Mouse (Mus musculus): Measurements from ENCODE around the gene Gtf3c5. TPM values are rescaled to one million over a fixed set of nuclear protein-coding genes. Genes with fewer than 3 reads are reported as not detected.

The Gtf3c5 gene
- total RNA-seq, 4 experiments from 2014 or later, result 18.6 to 21.2 (median 19.5) TPM

Small RNA genes lying within 50 kb of the gene (microRNA-seq; reads per million reads assigned to microRNA genes)
- 0 reads per million in 2 experiments for gene Gm22824

Other genes starting within 250 kb of the Gtf3c5 start
- gene Ppp1r26, start 137.0 kb downstream of the Gtf3c5 start, total RNA-seq (2022), result 10 to 100 TPM; 16.8 to 19.9 (median 19.1) TPM
- 1 to 10 TPM; 3.5 to 7.4 (median 4.8) TPM for gene 1700007K13Rik, start 117.4 kb downstream of the Gtf3c5 start, total RNA-seq (2022)
- 10 to 100 TPM; 36.4 to 40.2 (median 37.6) TPM for gene Mrps2, start 115.7 kb downstream of the Gtf3c5 start, total RNA-seq (2022)
- 1 to 10 TPM; 2.1 to 6.6 (median 3.4) TPM for gene Gbgt1, start 86.9 kb downstream of the Gtf3c5 start, total RNA-seq (2022)
- gene Gm10134, start 77.7 kb downstream of the Gtf3c5 start, total RNA-seq (2022), result 1 to 10 TPM in 3 of 4 experiments, not detected in 1; 1.5 to 4.1 (median 1.7) TPM
- gene Ralgds, start 70.6 kb downstream of the Gtf3c5 start, total RNA-seq (2022), result 100 to 1,000 TPM; 105 to 142 (median 118) TPM
- not detected for gene Cel, start 20.3 kb downstream of the Gtf3c5 start, total RNA-seq (2022)
- not detected for gene Gfi1b, start 38.2 kb upstream of the Gtf3c5 start, total RNA-seq (2022)
- gene Tsc1, start 57.5 kb upstream of the Gtf3c5 start, total RNA-seq (2022), result 10 to 100 TPM; 42.0 to 55.4 (median 49.8) TPM
- gene Spaca9, start 116.0 kb upstream of the Gtf3c5 start, total RNA-seq (2022), result 1 to 10 TPM in 2 of 4 experiments, not detected in 2; 1.0 to 1.6 TPM
- 1 to 10 TPM in 3 of 4 experiments, under 1 TPM in 1; 0.82 to 2.4 (median 1.8) TPM for gene Ak8, start 116.4 kb upstream of the Gtf3c5 start, total RNA-seq (2022)